Mouse (Mus musculus) lung, postnatal 0 days (tissue): ENCODE results near the gene Tmem9. TPM values are rescaled to one million over a fixed set of nuclear protein-coding genes. Genes with fewer than 3 reads are reported as not detected.

Source experiments
- ATAC-seq: fragments of 200-750 bp; cut with Nextera tagmentation; 2 replicates; pipeline ENCODE4 v1.8.0; 2017; ENCODE audit warnings: moderate library complexity
- DNase-seq: peaks from one replicate; pipeline ENCODE4 v3.0.0-alpha.2; 2016; ENCODE audit warnings: low spot score
- H3K27ac ChIP-seq: fragments of 300-500 bp; sonication (generic); 2 replicates; pipeline ENCODE4 v1.5.1; 2014; ENCODE audit warnings: antibody characterized with exemption, mild to moderate bottlenecking, low read length, mixed read lengths
- H3K27me3 ChIP-seq: fragments of 300-500 bp; sonication (generic); replicated peaks from 2 replicates; pipeline ENCODE4 v1.6.1; 2014; ENCODE audit warnings: low read length, mixed read lengths; ENCODE audit not compliant: insufficient read depth
- H3K36me3 ChIP-seq: fragments of 300-500 bp; sonication (generic); 2 replicates; pipeline ENCODE4 v1.6.1; 2014; ENCODE audit warnings: low read length, mixed read lengths; ENCODE audit not compliant: insufficient read depth
- H3K4me1 ChIP-seq: fragments of 300-500 bp; sonication (generic); 2 replicates; pipeline ENCODE4 v1.6.1; 2014; ENCODE audit warnings: antibody characterized with exemption, low read depth, low read length, mixed read lengths; ENCODE audit not compliant: insufficient read depth
- H3K4me2 ChIP-seq: fragments of 300-500 bp; sonication (generic); replicated peaks from 2 replicates; pipeline ENCODE4 v1.6.1; 2014; ENCODE audit warnings: low read depth, mild to moderate bottlenecking, low read length, moderate library complexity, mixed read lengths
- H3K4me3 ChIP-seq: fragments of 300-500 bp; sonication (generic); 2 replicates; pipeline ENCODE4 v1.5.1; 2014; ENCODE audit warnings: low read depth, low read length
- H3K9ac ChIP-seq: fragments of 300-500 bp; sonication (generic); replicated peaks from 2 replicates; pipeline ENCODE4 v1.6.1; 2014; ENCODE audit warnings: low read depth, mild to moderate bottlenecking
- H3K9me3 ChIP-seq: fragments of 300-500 bp; sonication (generic); 2 replicates; pipeline ENCODE4 v1.6.1; 2016; ENCODE audit warnings: low read length, mixed read lengths
- CTCF ChIP-seq: IDR thresholded peaks from 2 replicates; pipeline ENCODE4 v1.5.1; 2016; ENCODE audit warnings: antibody characterized with exemption, mild to moderate bottlenecking
- EP300 ChIP-seq: IDR thresholded peaks from 2 replicates; pipeline ENCODE4 v1.6.1; 2016; ENCODE audit warnings: antibody characterized with exemption, mild to moderate bottlenecking, control low read depth
- WGBS: fragments of 180-500 bp; shearing (Covaris S2); extraction: QIAGEN DNeasy Blood & Tissue Kit; methylation state at CpG from one replicate; pipeline ENCODE4 v1.1.7; 2014; 5-methylcytosine and 5-hydroxymethylcytosine counted together
- polyA plus RNA-seq: library from polyadenylated mRNA; unstranded; fragments of >200 nt; fragmentation: Nextera tagmentation; extraction: Ambion mirVana; gene quantifications from 2 replicates; pipeline ENCODE4 v1.2.1, GENCODE M21; 2015

The Tmem9 gene
- polyA plus RNA-seq, 1 experiment from 2014 or later, result 106 TPM

DNA sequence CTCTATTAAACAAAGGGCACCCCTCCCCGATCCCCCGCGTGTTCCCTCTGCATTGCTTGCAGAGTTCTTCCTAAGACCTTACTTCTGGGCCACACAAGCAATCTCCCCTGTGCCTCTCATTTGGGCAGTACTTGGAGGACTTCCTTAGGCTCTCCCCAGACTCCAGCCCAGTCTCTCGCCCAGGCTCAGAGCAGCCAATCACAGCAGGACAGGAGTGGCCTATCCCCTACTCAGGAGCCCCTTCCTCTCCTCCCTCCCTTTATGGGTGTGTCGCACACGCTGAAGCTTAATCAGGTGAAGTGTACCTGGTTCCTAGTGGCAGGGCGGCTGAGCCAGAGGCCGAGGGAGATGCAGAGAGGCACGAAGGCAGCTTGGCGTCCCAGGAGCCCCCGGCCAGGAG lies 32.5 kb downstream of the Tmem9 start:
- no peak overlapping the region for H3K9ac ChIP-seq
- no peaks in the 10 kb centered on the region for H3K4me1 ChIP-seq
- H3K4me3 ChIP-seq, result no peak overlapping the region
- peak; percentile 19 for DNase-seq
- TF ChIP-seq CTCF (no peak), EP300 (no peak)
- no peaks in the 10 kb centered on the region; the same call in 1 of the 2 replicates for H3K27me3 ChIP-seq
- no peak overlapping the region for H3K4me2 ChIP-seq
- H3K27ac ChIP-seq, result no peak overlapping the region
- 14% methylated on average over 11 of the region's 11 CpGs for WGBS
- H3K9me3 ChIP-seq, result no peaks in the 10 kb centered on the region
- peak; percentile 68 for ATAC-seq
- no peaks in the 10 kb centered on the region for H3K36me3 ChIP-seq

DNA sequence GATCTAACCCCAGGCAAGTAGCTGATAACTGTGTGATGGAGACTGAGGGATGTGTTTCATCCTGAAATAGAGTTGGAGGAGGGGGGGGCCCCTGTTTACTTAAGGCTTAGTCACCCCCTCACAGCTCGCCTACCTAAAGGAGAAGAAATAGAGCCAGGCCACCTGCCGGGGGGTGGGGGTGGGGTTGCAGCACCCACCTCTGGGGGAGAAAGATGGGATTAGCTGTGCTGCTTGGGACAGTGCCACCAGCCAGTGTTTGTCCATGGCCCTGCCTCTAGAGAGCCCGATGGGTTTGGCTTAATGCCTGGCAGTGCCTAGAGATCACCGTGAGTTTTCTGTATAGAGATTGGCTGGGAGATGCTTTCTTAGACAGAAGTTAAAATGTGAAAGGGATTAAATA lies 32.9 kb downstream of the Tmem9 start:
- H3K27me3 ChIP-seq, result no peaks in the 10 kb centered on the region; the same call in 1 of the 2 replicates
- H3K9me3 ChIP-seq, result no peaks in the 10 kb centered on the region
- H3K27ac ChIP-seq, result no peak overlapping the region
- H3K9ac ChIP-seq, result no peak overlapping the region
- TF ChIP-seq EP300, result no peak
- no peak for TF ChIP-seq CTCF
- H3K4me1 ChIP-seq, result no peaks in the 10 kb centered on the region
- peak; percentile 16; the same call in 1 of the 2 replicates for ATAC-seq
- no peak for DNase-seq
- H3K4me2 ChIP-seq, result no peak overlapping the region
- WGBS, result 8% methylated on average over 3 of the region's 4 CpGs
- no peaks in the 10 kb centered on the region for H3K36me3 ChIP-seq
- no peak overlapping the region for H3K4me3 ChIP-seq

DNA sequence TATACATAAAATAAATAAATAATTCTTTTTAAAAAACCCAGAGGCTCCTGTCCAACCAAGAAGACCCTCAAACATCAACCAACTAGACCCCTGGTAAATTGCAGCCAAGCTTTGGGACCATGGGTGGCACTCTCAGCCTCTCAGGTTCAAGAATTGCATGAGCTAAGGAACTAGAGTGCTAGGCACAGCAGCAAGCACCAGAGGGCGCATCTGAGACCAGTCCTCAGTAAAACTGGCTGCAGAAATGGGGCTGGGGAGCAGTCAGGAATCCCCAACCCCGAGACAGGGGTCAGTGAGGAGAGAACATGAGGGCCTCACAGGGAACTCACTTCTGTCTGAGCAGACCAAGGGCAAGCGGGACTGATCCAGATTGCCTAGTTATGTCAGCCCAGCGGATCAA lies 37.8 kb downstream of the Tmem9 start:
- 9% methylated on average over 4 of the region's 4 CpGs for WGBS
- no peak for ATAC-seq
- DNase-seq, result peak; percentile 64
- TF ChIP-seq CTCF (peak; percentile 84), EP300 (no peak)
- H3K4me2 ChIP-seq, result no peak overlapping the region
- H3K4me1 ChIP-seq, result no peaks in the 10 kb centered on the region
- H3K9me3 ChIP-seq, result no peaks in the 10 kb centered on the region
- peaks cover 19% of the 10 kb centered on the region for H3K27me3 ChIP-seq
- no peaks in the 10 kb centered on the region for H3K36me3 ChIP-seq
- H3K27ac ChIP-seq, result no peak overlapping the region
- H3K4me3 ChIP-seq, result no peak overlapping the region
- no peak overlapping the region for H3K9ac ChIP-seq

DNA sequence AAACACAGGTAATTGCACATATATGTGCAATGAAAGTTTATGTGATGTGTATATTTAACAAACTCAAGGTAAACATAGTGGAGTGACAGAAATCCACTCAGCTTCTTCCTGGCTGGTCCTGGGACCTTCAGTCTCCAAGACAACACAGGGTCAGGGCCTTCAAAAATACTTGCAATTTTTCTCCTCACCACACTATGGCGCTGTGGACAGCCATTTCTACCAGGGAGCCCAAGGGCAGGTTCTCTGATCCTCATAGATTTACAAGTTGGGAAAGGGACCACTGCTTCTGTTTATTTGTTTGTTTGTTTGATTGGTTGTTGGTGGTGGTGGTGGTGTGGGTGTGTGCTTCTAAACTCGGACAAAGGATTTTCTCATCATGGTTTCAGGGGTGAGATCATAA lies 39.5 kb downstream of the Tmem9 start:
- Histone ChIP-seq H3K9ac (no peak overlapping the region), H3K4me1 (no peaks in the 10 kb centered on the region; the same call in 1 of the 2 replicates), H3K27me3 (peaks cover 26% of the 10 kb centered on the region), H3K36me3 (no peaks in the 10 kb centered on the region), H3K9me3 (no peaks in the 10 kb centered on the region), H3K4me3 (no peak overlapping the region), H3K27ac (no peak overlapping the region), H3K4me2 (no peak overlapping the region)
- 6% methylated on average over 2 of the region's 2 CpGs for WGBS
- ATAC-seq, result 0 out of 2 replicates have a peak, but pooled peaks have one; percentile 31
- TF ChIP-seq EP300 (no peak), CTCF (peak; percentile 70)
- DNase-seq, result peak; percentile 52

DNA sequence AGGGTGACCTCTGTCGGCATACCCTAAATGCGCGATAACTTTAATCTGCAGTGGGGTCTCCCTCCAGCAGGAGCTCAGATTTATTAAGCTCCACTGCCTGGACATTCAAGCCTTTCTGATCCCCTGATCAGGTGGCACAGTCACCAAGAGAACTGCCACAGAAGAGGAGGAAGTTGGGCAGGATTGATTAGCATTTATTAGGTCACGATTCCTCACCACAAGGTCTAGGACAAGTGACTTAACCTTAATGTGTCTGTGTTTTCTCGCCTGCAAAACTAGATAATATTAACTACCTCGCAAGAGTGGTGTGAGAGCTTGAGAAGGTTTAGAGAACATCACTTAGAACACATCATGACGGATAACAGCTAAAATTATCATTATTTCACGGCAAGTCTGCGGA lies 39.9 kb downstream of the Tmem9 start:
- Histone ChIP-seq H3K9me3 (no peaks in the 10 kb centered on the region), H3K36me3 (no peaks in the 10 kb centered on the region), H3K9ac (no peak overlapping the region), H3K4me2 (no peak overlapping the region), H3K4me3 (no peak overlapping the region), H3K4me1 (no peaks in the 10 kb centered on the region; the same call in 1 of the 2 replicates), H3K27me3 (peaks cover 31% of the 10 kb centered on the region), H3K27ac (no peak overlapping the region)
- 67% methylated on average over 9 of the region's 9 CpGs for WGBS
- ATAC-seq (no peak), DNase-seq (no peak)
- TF ChIP-seq EP300, result no peak
- no peak for TF ChIP-seq CTCF

GRCm38 (mm10) chr1:136050312-136051012 lies 42.5 kb downstream of the Tmem9 start, which contains the start of gene Ascl5:
Gene Ascl5 (plus strand): TSS chr1:136050804.
- TF ChIP-seq CTCF (no peak), EP300 (no peak)
- H3K4me3 ChIP-seq, result peak within 1 kb of the TSS; percentile 17
- H3K27me3 ChIP-seq, result peaks cover 31% of the 10 kb centered on the region
- no peaks in the 10 kb centered on the region for H3K9me3 ChIP-seq
- no peaks in the 10 kb centered on the region; the same call in 1 of the 2 replicates for H3K4me1 ChIP-seq
- no peaks in the 10 kb centered on the region for H3K36me3 ChIP-seq
- H3K4me2 ChIP-seq, result peak within 1 kb of the TSS; percentile 40
- DNase-seq (peak; percentile 22), ATAC-seq (peak; percentile 20; the same call in 1 of the 2 replicates)
- 20% methylated on average over 29 of the region's 29 CpGs for WGBS
- H3K27ac ChIP-seq, result no peak within 1 kb of the TSS
- no peak within 1 kb of the TSS for H3K9ac ChIP-seq
